Mouse (Mus musculus) adrenal gland, postnatal 14 days (tissue): ENCODE results near the gene Pde6h. TPM values are rescaled to one million over a fixed set of nuclear protein-coding genes. Genes with fewer than 3 reads are reported as not detected.
A peak's percentile ranks its signal among the peaks of the same experiment; 100 is the strongest.
"Not testable (repeated sequence)": the region's sequence is repeated elsewhere in the genome, so short reads cannot be mapped to it uniquely, and the experiment has no call there.

ENCODE experiments used
- DNase-seq: peaks from one replicate; pipeline ENCODE4 v3.0.0; 2021; ENCODE audit warnings: mixed read lengths
- long read RNA-seq, 2 experiments: library from polyadenylated mRNA; stranded (forward); transcript quantifications; one replicate each; pipeline ENCODE4 v2.0.0; 2021
- total RNA-seq: library from RNA; stranded (reverse); gene quantifications from 2 replicates; pipeline ENCODE4 v1.2.3, GENCODE M21; 2021

Gene Pde6h
- total RNA-seq: 0.44 TPM in 1 of 2 replicates, not detected in the other
- long read RNA-seq, experiment 1: 0 reads
- long read RNA-seq, experiment 2: 0 reads

GRCm38 (mm10) chr6:136923532-136923931, at the start of gene Pde6h:
Pde6h (plus strand) TSS chr6:136923832.
- no peak for DNase-seq

GRCm38 (mm10) chr6:136874599-136874998, 49.0 kb upstream of the Pde6h start:
- peak; percentile 43 for DNase-seq

GRCm38 (mm10) chr6:136875670-136876069, 48.0 kb upstream of the Pde6h start, which contains the start of gene Mgp:
Mgp (minus strand) TSS chr6:136875823.
- DNase-seq: no peak

GRCm38 (mm10) chr6:136881678-136882077, 42.0 kb upstream of the Pde6h start:
- DNase-seq: no peak

GRCm38 (mm10) chr6:136883431-136883915, 40.2 kb upstream of the Pde6h start:
- no peak for DNase-seq

- DNase-seq: no peak
Observed at GRCm38 (mm10) chr6:136883961-136884360, 39.7 kb upstream of the Pde6h start.

GRCm38 (mm10) chr6:136884766-136885165, 38.9 kb upstream of the Pde6h start:
- DNase-seq: not testable (repeated sequence)

GRCm38 (mm10) chr6:136887854-136888253, 35.8 kb upstream of the Pde6h start:
- DNase-seq: peak; percentile 78

GRCm38 (mm10) chr6:136889067-136889466, 34.6 kb upstream of the Pde6h start:
- DNase-seq: peak; percentile 34

- no peak for DNase-seq
Observed at GRCm38 (mm10) chr6:136889554-136889953, 34.1 kb upstream of the Pde6h start.

- no peak for DNase-seq
Observed at GRCm38 (mm10) chr6:136892002-136892401, 31.6 kb upstream of the Pde6h start.

GRCm38 (mm10) chr6:136894532-136895339, 28.9 kb upstream of the Pde6h start:
- no peak for DNase-seq

GRCm38 (mm10) chr6:136897789-136898188, 25.8 kb upstream of the Pde6h start:
- no peak for DNase-seq

- no peak for DNase-seq
Observed at GRCm38 (mm10) chr6:136898222-136898621, 25.4 kb upstream of the Pde6h start.

GRCm38 (mm10) chr6:136898954-136899353, 24.7 kb upstream of the Pde6h start:
- no peak for DNase-seq

GRCm38 (mm10) chr6:136900369-136901009, 23.1 kb upstream of the Pde6h start:
- no peak for DNase-seq

GRCm38 (mm10) chr6:136901010-136901409, 22.6 kb upstream of the Pde6h start:
- no peak for DNase-seq

GRCm38 (mm10) chr6:136902527-136902926, 21.1 kb upstream of the Pde6h start:
- no peak for DNase-seq

- no peak for DNase-seq
Observed at GRCm38 (mm10) chr6:136903885-136904470, 19.7 kb upstream of the Pde6h start.

- DNase-seq: no peak
Observed at GRCm38 (mm10) chr6:136906283-136906936, 17.2 kb upstream of the Pde6h start.

GRCm38 (mm10) chr6:136906937-136907293, 16.7 kb upstream of the Pde6h start:
- no peak for DNase-seq

GRCm38 (mm10) chr6:136910247-136910890, 13.3 kb upstream of the Pde6h start:
- peak; percentile 26 for DNase-seq
